Mouse (Mus musculus): ENCODE measurements around the gene Zbtb3.

DNA sequence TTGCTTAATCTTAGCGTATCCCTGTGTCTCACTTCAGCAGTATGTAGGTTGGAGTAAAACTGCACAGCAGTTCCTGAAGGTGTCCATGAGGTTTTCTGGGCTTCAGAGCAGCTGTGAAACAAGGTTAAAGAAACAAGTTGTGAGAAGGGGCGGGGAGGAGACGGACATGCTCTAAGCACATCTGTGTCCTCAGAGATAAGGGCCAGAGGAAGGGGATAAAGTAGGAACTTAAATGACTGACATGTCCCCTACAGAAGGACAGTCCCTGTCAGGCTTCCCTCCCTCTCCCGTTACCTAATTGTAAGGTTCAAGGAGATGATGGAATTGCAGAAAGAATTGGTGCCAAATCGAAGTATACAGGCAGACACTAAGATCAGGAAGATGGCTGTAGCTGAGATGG lies 29.4 kb upstream of the Zbtb3 start:
- TF ChIP-seq CTCF (IDR thresholded peaks at IDR 0.05; ENCODE audit: control insufficient read depth, insufficient read depth, insufficient read length) (no peak), CEBPB (IDR thresholded peaks at IDR 0.05; ENCODE audit: low read depth) (no peak), USF1 (IDR thresholded peaks at IDR 0.05; ENCODE audit: low read depth) (no peak), MYOD1 (IDR thresholded peaks at IDR 0.05; ENCODE audit: control insufficient read depth, insufficient read length, low read depth) (no peak), FOSL1 (IDR thresholded peaks at IDR 0.05; ENCODE audit: insufficient read depth, low read length, poor library complexity, severe bottlenecking) (no peak)
